ENCODE assay signal across 8 mouse cellular contexts in genomic region chr4:133574843-133575202, GRCm38 (mm10). TPM values are rescaled to one million over a fixed set of nuclear protein-coding genes. Genes with fewer than 3 reads are reported as not detected.
DNase-seq lines count a peak whose midpoint lies in the region; ATAC-seq and TF ChIP-seq lines count a peak whose summit lies in the region.

No protein-coding gene starts in this region.

- H3K4me3 ChIP-seq in heart, adult 2 months = peak overlapping the region; percentile 62
- peak overlapping the region; percentile 98 for H3K4me3 ChIP-seq in forebrain, embryonic 13.5 days
- peak overlapping the region; percentile 89 for H3K4me3 ChIP-seq in liver, embryonic 15.5 days (replicated peaks)

- H3K9ac ChIP-seq in heart, adult 2 months (ENCODE audit: low read depth, low read length) = peak overlapping the region; percentile 82
- H3K9ac ChIP-seq in forebrain, embryonic 13.5 days = peak overlapping the region; percentile 88
- peak overlapping the region; percentile 83 for H3K9ac ChIP-seq in liver, embryonic 15.5 days

- peak overlapping the region; percentile 69 for H3K27ac ChIP-seq in heart, adult 2 months
- H3K27ac ChIP-seq in forebrain, embryonic 13.5 days = no peak overlapping the region
- H3K27ac ChIP-seq in liver, embryonic 15.5 days (replicated peaks) = peak overlapping the region; percentile 88

- H3K4me1 ChIP-seq in heart, adult 2 months (ENCODE audit: control insufficient read depth, insufficient read depth, low read length) = peaks cover 3% of the 10 kb centered on the region
- H3K4me1 ChIP-seq in forebrain, embryonic 13.5 days = peaks cover 16% of the 10 kb centered on the region
- H3K4me1 ChIP-seq in liver, embryonic 15.5 days (replicated peaks) = peaks cover 31% of the 10 kb centered on the region

- H3K36me3 ChIP-seq in heart, adult 2 months (ENCODE audit: control insufficient read depth, insufficient read depth, low read length) = no peaks in the 10 kb centered on the region
- H3K36me3 ChIP-seq in forebrain, embryonic 13.5 days (ENCODE audit: poor library complexity, severe bottlenecking) = peaks cover 20% of the 10 kb centered on the region
- H3K36me3 ChIP-seq in liver, embryonic 15.5 days (replicated peaks) = peaks cover 20% of the 10 kb centered on the region

- intact Hi-C loops in heart, adult 2 months (cut with DNase I) = no loop called here
- intact Hi-C loops in heart, postnatal 14 days (cut with DNase I) = no loop called here

- ATAC-seq in CD4-positive, CD25-positive, alpha-beta regulatory T cell, adult 4 months = peak; percentile 55
- ATAC-seq in forebrain, embryonic 13.5 days = peak; percentile 41
- peak; percentile 48 for ATAC-seq in liver, embryonic 15.5 days (ENCODE audit: insufficient read depth)

- TF ChIP-seq CTCF in heart, adult 2 months (IDR thresholded peaks at IDR 0.05) = no peak

- TF ChIP-seq POLR2A in heart, adult 2 months (IDR thresholded peaks at IDR 0.05; ENCODE audit: insufficient read depth, low read depth, low read length) = no peak

- no peak for TF ChIP-seq EP300 in heart, adult 2 months (IDR thresholded peaks at IDR 0.05; ENCODE audit: insufficient read depth, low read depth, low read length)

- H3K9me3 ChIP-seq in forebrain, embryonic 13.5 days (replicated peaks) = no peaks in the 10 kb centered on the region
- no peaks in the 10 kb centered on the region for H3K9me3 ChIP-seq in liver, embryonic 15.5 days (replicated peaks)

- DNase-seq in heart, adult 2 months = no peak
- DNase-seq in heart, postnatal 14 days = no peak
- DNase-seq in ovary, postnatal 14 days (ENCODE audit: low spot score) = no peak
- no peak for DNase-seq in spleen, postnatal 4 days (ENCODE audit: low spot score in 2 of 2)
- no peak for DNase-seq in adrenal gland, adult (ENCODE audit: inconsistent age in 2 of 2, low spot score in 1 of 2)

- H3K4me2 ChIP-seq in forebrain, embryonic 13.5 days = peak overlapping the region; percentile 90
- peak overlapping the region; percentile 97 for H3K4me2 ChIP-seq in liver, embryonic 15.5 days

- WGBS in heart, adult 2 months = under 1% methylated on average over 41 of the region's 41 CpGs
- under 1% methylated on average over 41 of the region's 41 CpGs for WGBS in forebrain, embryonic 13.5 days
- 1% methylated on average over 41 of the region's 41 CpGs for WGBS in liver, embryonic 15.5 days (ENCODE audit: insufficient replicate concordance)

- H3K27me3 ChIP-seq in heart, adult 2 months (ENCODE audit: control insufficient read depth, insufficient read depth, low read length) = no peaks in the 10 kb centered on the region
- 0 out of 2 replicates have a peak, but pooled peaks cover 4% of the 10 kb centered on the region for H3K27me3 ChIP-seq in forebrain, embryonic 13.5 days
- H3K27me3 ChIP-seq in liver, embryonic 15.5 days = no peaks in the 10 kb centered on the region

- no peaks in the 10 kb centered on the region for H3K79me2 ChIP-seq in heart, adult 2 months (replicated peaks; ENCODE audit: control insufficient read depth, insufficient read depth, low read length)

RNA-seq across cellular contexts. Expression of gene Gpatch3, which starts 0.3 kb away (rescaled TPM):
- 1 to 10 TPM; 3.4 to 5.0 TPM for total RNA-seq in heart, adult 2 months (2021)
- polyA plus RNA-seq in heart, adult 2 months (2012; rRNA removed) = 1.9 and 2.1 TPM in 2 replicates
- 1 to 10 TPM; 4.2 to 4.9 TPM for total RNA-seq in heart, postnatal 14 days (2021)
- polyA plus RNA-seq in CD4-positive, CD25-positive, alpha-beta regulatory T cell, adult 4 months (2017; shearing (Covaris generic)) = 1 to 10 TPM in 1 of 2 experiments, under 1 TPM in 1; 0.51 to 1.4 TPM
- 6.7 and 7.7 TPM in 2 replicates for polyA plus RNA-seq in forebrain, embryonic 13.5 days (2015; fragmentation: Nextera tagmentation; extraction: Ambion mirVana)
- 3.8 and 4.9 TPM in 2 replicates for polyA plus RNA-seq in liver, embryonic 15.5 days (2015; fragmentation: Nextera tagmentation; extraction: Ambion mirVana)

RNA-seq across cellular contexts. Expression of gene Gpn2, which starts 9.3 kb away (rescaled TPM):
- total RNA-seq in heart, adult 2 months (2021) = 1 to 10 TPM; 6.8 to 7.3 TPM
- polyA plus RNA-seq in heart, adult 2 months (2012; rRNA removed) = 12.1 and 17.7 TPM in 2 replicates
- 1 to 10 TPM; 7.7 to 8.6 TPM for total RNA-seq in heart, postnatal 14 days (2021)
- 1 to 10 TPM; 6.3 to 8.3 TPM for polyA plus RNA-seq in CD4-positive, CD25-positive, alpha-beta regulatory T cell, adult 4 months (2017; shearing (Covaris generic))
- polyA plus RNA-seq in forebrain, embryonic 13.5 days (2015; fragmentation: Nextera tagmentation; extraction: Ambion mirVana) = 25.0 and 29.5 TPM in 2 replicates
- 8.6 and 10.8 TPM in 2 replicates for polyA plus RNA-seq in liver, embryonic 15.5 days (2015; fragmentation: Nextera tagmentation; extraction: Ambion mirVana)

RNA-seq across cellular contexts. Expression of gene Nr0b2, which starts 21.6 kb away (rescaled TPM):
- total RNA-seq in heart, adult 2 months (2021) = 10 to 100 TPM; 13.1 to 14.5 TPM
- polyA plus RNA-seq in heart, adult 2 months (2012; rRNA removed) = 28.3 and 45.4 TPM in 2 replicates
- total RNA-seq in heart, postnatal 14 days (2021) = 10 to 100 TPM; 20.1 to 23.2 TPM
- polyA plus RNA-seq in CD4-positive, CD25-positive, alpha-beta regulatory T cell, adult 4 months (2017; shearing (Covaris generic)) = under 1 TPM in 1 of 2 experiments, not detected in 1; 0.28 TPM
- not detected in 2 replicates for polyA plus RNA-seq in forebrain, embryonic 13.5 days (2015; fragmentation: Nextera tagmentation; extraction: Ambion mirVana)
- 0.97 and 1.2 TPM in 2 replicates for polyA plus RNA-seq in liver, embryonic 15.5 days (2015; fragmentation: Nextera tagmentation; extraction: Ambion mirVana)

RNA-seq across cellular contexts. Expression of gene Sfn, which starts 27.1 kb away (rescaled TPM):
- 1 to 10 TPM; 1.2 TPM for total RNA-seq in heart, adult 2 months (2021)
- polyA plus RNA-seq in heart, adult 2 months (2012; rRNA removed) = 1.4 and 2.0 TPM in 2 replicates
- 1 to 10 TPM; 1.9 TPM for total RNA-seq in heart, postnatal 14 days (2021)
- polyA plus RNA-seq in CD4-positive, CD25-positive, alpha-beta regulatory T cell, adult 4 months (2017; shearing (Covaris generic)) = 10 to 100 TPM; 24.7 to 29.7 TPM
- 0.92 and 0.99 TPM in 2 replicates for polyA plus RNA-seq in forebrain, embryonic 13.5 days (2015; fragmentation: Nextera tagmentation; extraction: Ambion mirVana)
- 0.47 and 0.69 TPM in 2 replicates for polyA plus RNA-seq in liver, embryonic 15.5 days (2015; fragmentation: Nextera tagmentation; extraction: Ambion mirVana)

RNA-seq across cellular contexts. Expression of gene Nudc, which starts 29.0 kb away (rescaled TPM):
- total RNA-seq in heart, adult 2 months (2021) = 10 to 100 TPM; 70.5 to 78.8 TPM
- 40.5 and 52.5 TPM in 2 replicates for polyA plus RNA-seq in heart, adult 2 months (2012; rRNA removed)
- total RNA-seq in heart, postnatal 14 days (2021) = 10 to 100 TPM; 57.8 to 60.2 TPM
- 10 to 100 TPM; 29.9 to 34.3 TPM for polyA plus RNA-seq in CD4-positive, CD25-positive, alpha-beta regulatory T cell, adult 4 months (2017; shearing (Covaris generic))
- 311 and 312 TPM in 2 replicates for polyA plus RNA-seq in forebrain, embryonic 13.5 days (2015; fragmentation: Nextera tagmentation; extraction: Ambion mirVana)
- polyA plus RNA-seq in liver, embryonic 15.5 days (2015; fragmentation: Nextera tagmentation; extraction: Ambion mirVana) = 116 TPM in 2 replicates

Comparison
In these comparisons a context has a peak if more than half of its experiments do, and no peak if none do; other contexts are left out.
1. RNA of gene Nr0b2, which starts 21.6 kb away (polyA plus RNA-seq): 28.3 to 45.4 TPM in heart, adult 2 months; 0.97 to 1.2 TPM in liver, embryonic 15.5 days, 0.28 TPM in CD4-positive, CD25-positive, alpha-beta regulatory T cell, adult 4 months and not detected in forebrain, embryonic 13.5 days; every median in the first group is over 10 times any median in the second.
2. Peak in every context shown above with its lines, with median percentiles within 50 percentile points of each other: H3K4me3 ChIP-seq, H3K9ac ChIP-seq and ATAC-seq.